Mouse (Mus musculus) hindbrain, postnatal 0 days (tissue): ENCODE measurements around the gene Pnrc2. TPM values are rescaled to one million over a fixed set of nuclear protein-coding genes. Genes with fewer than 3 reads are reported as not detected.

Experiments used
- ATAC-seq: fragments of 200-750 bp; cut with Nextera tagmentation; 2 replicates; pipeline ENCODE4 v1.8.0; 2017; ENCODE audit warnings: mild to moderate bottlenecking, moderate TSS enrichment, moderate library complexity
- DNase-seq: peaks from one replicate; pipeline ENCODE4 v3.0.0-alpha.2; 2015; ENCODE audit warnings: low spot score
- H3K27ac ChIP-seq: fragments of 300-500 bp; sonication (generic); 2 replicates; pipeline ENCODE4 v1.5.1; 2014; ENCODE audit warnings: mild to moderate bottlenecking
- H3K27me3 ChIP-seq: fragments of 300-500 bp; sonication (generic); 2 replicates; pipeline ENCODE4 v1.6.1; 2014; ENCODE audit warnings: low read length, mixed read lengths; ENCODE audit not compliant: insufficient read depth
- H3K36me3 ChIP-seq: fragments of 300-500 bp; sonication (generic); 2 replicates; pipeline ENCODE4 v1.6.1; 2014; ENCODE audit warnings: low read length, mixed read lengths; ENCODE audit not compliant: insufficient read depth
- H3K4me1 ChIP-seq: fragments of 300-500 bp; sonication (generic); 2 replicates; pipeline ENCODE4 v1.6.1; 2014; ENCODE audit warnings: antibody characterized with exemption, low read length, mixed read lengths; ENCODE audit not compliant: insufficient read depth
- H3K4me2 ChIP-seq: fragments of 300-500 bp; sonication (generic); 2 replicates; pipeline ENCODE4 v1.6.1; 2014; ENCODE audit warnings: low read depth, mild to moderate bottlenecking, low read length, moderate library complexity, mixed read lengths
- H3K4me3 ChIP-seq: fragments of 300-500 bp; sonication (generic); 2 replicates; pipeline ENCODE4 v1.5.1; 2014; ENCODE audit warnings: low read length
- H3K9ac ChIP-seq: fragments of 300-500 bp; sonication (generic); replicated peaks from 2 replicates; pipeline ENCODE4 v1.6.1; 2014; ENCODE audit warnings: mild to moderate bottlenecking, low read length, moderate library complexity, mixed read lengths
- H3K9me3 ChIP-seq: fragments of 300-500 bp; sonication (generic); 2 replicates; pipeline ENCODE4 v1.6.1; 2016; ENCODE audit warnings: low read length, mixed read lengths
- CTCF ChIP-seq: IDR thresholded peaks from 2 replicates; pipeline ENCODE4 v1.5.1; 2016; ENCODE audit warnings: antibody characterized with exemption, control low read depth, low read depth
- WGBS: fragments of 180-500 bp; shearing (Covaris S2); extraction: QIAGEN DNeasy Blood & Tissue Kit; methylation state at CpG from one replicate; pipeline ENCODE4 v1.1.7; 2014; 5-methylcytosine and 5-hydroxymethylcytosine counted together
- polyA plus RNA-seq: library from polyadenylated mRNA; unstranded; fragments of >200 nt; fragmentation: Nextera tagmentation; extraction: Ambion mirVana; gene quantifications from 2 replicates; pipeline ENCODE4 v1.2.1, GENCODE M21; 2015
- total RNA-seq: library from RNA; depleted of rRNA; stranded (reverse); fragments of >200 nt; gene quantifications from 2 replicates; pipeline ENCODE4 v1.2.3, GENCODE M21; 2014; rRNA removed

Pnrc2 gene
- total and polyA plus RNA-seq, 2 experiments from 2014 or later = 54.9 to 81.7 TPM

GRCm38 (mm10) chr4:135824254-135824653 lies 49.4 kb downstream of the Pnrc2 start:
- Histone ChIP-seq H3K27ac (no peak overlapping the region), H3K4me2 (no peak overlapping the region), H3K27me3 (no peaks in the 10 kb centered on the region), H3K36me3 (no peaks in the 10 kb centered on the region), H3K9ac (no peak overlapping the region), H3K4me1 (peaks cover 8% of the 10 kb centered on the region; the same call in 1 of the 2 replicates), H3K4me3 (no peak overlapping the region), H3K9me3 (no peaks in the 10 kb centered on the region)
- TF ChIP-seq CTCF = no peak
- DNase-seq (no peak), ATAC-seq (no peak)
- WGBS = 37% methylated on average over 8 of the region's 8 CpGs

- Histone ChIP-seq H3K9me3 (no peaks in the 10 kb centered on the region), H3K9ac (no peak overlapping the region), H3K4me1 (no peaks in the 10 kb centered on the region), H3K36me3 (no peaks in the 10 kb centered on the region), H3K27me3 (no peaks in the 10 kb centered on the region), H3K4me2 (no peak overlapping the region), H3K27ac (no peak overlapping the region), H3K4me3 (no peak overlapping the region)
- 64% methylated on average over 2 of the region's 2 CpGs for WGBS
- TF ChIP-seq CTCF = peak; percentile 79
- DNase-seq = peak; percentile 69
- no peak for ATAC-seq
Observed at GRCm38 (mm10) chr4:135823298-135823697, 50.4 kb downstream of the Pnrc2 start.

GRCm38 (mm10) chr4:135821772-135822171 lies 51.9 kb downstream of the Pnrc2 start:
- ATAC-seq (no peak), DNase-seq (no peak)
- Histone ChIP-seq H3K4me1 (no peaks in the 10 kb centered on the region), H3K4me2 (no peak overlapping the region), H3K27me3 (no peaks in the 10 kb centered on the region), H3K36me3 (no peaks in the 10 kb centered on the region), H3K27ac (no peak overlapping the region), H3K9me3 (no peaks in the 10 kb centered on the region), H3K4me3 (no peak overlapping the region), H3K9ac (no peak overlapping the region)
- no peak for TF ChIP-seq CTCF
- 87% methylated on average over 4 of the region's 4 CpGs for WGBS

Other genes starting within 250 kb of the Pnrc2 start
- 0.22 and 0.58 TPM in 2 replicates for gene Ifnlr1, start 187.6 kb downstream of the Pnrc2 start, total RNA-seq
- 0.11 and 0.23 TPM in 2 replicates for gene Ifnlr1, start 187.6 kb downstream of the Pnrc2 start, polyA plus RNA-seq
- gene Il22ra1, start 145.7 kb downstream of the Pnrc2 start, total RNA-seq = 0.84 TPM in 1 of 2 replicates, not detected in the other
- not detected in 2 replicates for gene Il22ra1, start 145.7 kb downstream of the Pnrc2 start, polyA plus RNA-seq
- gene Myom3, start 114.1 kb downstream of the Pnrc2 start, total RNA-seq = 0.58 and 2.0 TPM in 2 replicates
- 1.4 and 1.6 TPM in 2 replicates for gene Myom3, start 114.1 kb downstream of the Pnrc2 start, polyA plus RNA-seq
- gene Srsf10, start 18.1 kb downstream of the Pnrc2 start, total RNA-seq = 52.8 and 61.0 TPM in 2 replicates
- 147 and 155 TPM in 2 replicates for gene Srsf10, start 18.1 kb downstream of the Pnrc2 start, polyA plus RNA-seq
- gene Cnr2, start 21.5 kb upstream of the Pnrc2 start, total RNA-seq = 0.04 and 0.58 TPM in 2 replicates
- 0.04 and 0.06 TPM in 2 replicates for gene Cnr2, start 21.5 kb upstream of the Pnrc2 start, polyA plus RNA-seq
- gene Fuca1, start 46.9 kb upstream of the Pnrc2 start, total RNA-seq = 42.5 and 43.6 TPM in 2 replicates
- 92.8 and 97.3 TPM in 2 replicates for gene Fuca1, start 46.9 kb upstream of the Pnrc2 start, polyA plus RNA-seq
- 27.0 and 38.6 TPM in 2 replicates for gene Hmgcl, start 72.6 kb upstream of the Pnrc2 start, total RNA-seq
- gene Hmgcl, start 72.6 kb upstream of the Pnrc2 start, polyA plus RNA-seq = 55.0 and 60.0 TPM in 2 replicates
- 36.2 and 41.2 TPM in 2 replicates for gene Gale, start 89.9 kb upstream of the Pnrc2 start, total RNA-seq
- gene Gale, start 89.9 kb upstream of the Pnrc2 start, polyA plus RNA-seq = 39.8 and 40.2 TPM in 2 replicates
- gene Lypla2, start 98.8 kb upstream of the Pnrc2 start, total RNA-seq = 135 and 172 TPM in 2 replicates
- gene Lypla2, start 98.8 kb upstream of the Pnrc2 start, polyA plus RNA-seq = 183 and 186 TPM in 2 replicates
- 53.2 and 60.2 TPM in 2 replicates for gene Pithd1, start 113.4 kb upstream of the Pnrc2 start, total RNA-seq
- 84.5 and 85.7 TPM in 2 replicates for gene Pithd1, start 113.4 kb upstream of the Pnrc2 start, polyA plus RNA-seq
- 20.9 and 26.5 TPM in 2 replicates for gene Eloa, start 147.9 kb upstream of the Pnrc2 start, total RNA-seq
- gene Eloa, start 147.9 kb upstream of the Pnrc2 start, polyA plus RNA-seq = 19.7 and 19.8 TPM in 2 replicates
- gene Rpl11, start 179.6 kb upstream of the Pnrc2 start, total RNA-seq = 765 and 914 TPM in 2 replicates
- 297 and 312 TPM in 2 replicates for gene Rpl11, start 179.6 kb upstream of the Pnrc2 start, polyA plus RNA-seq